Mouse (Mus musculus) left cerebral cortex, adult 8-10 months (tissue): Measurements from ENCODE around the gene Tstd2. TPM values are rescaled to one million over a fixed set of nuclear protein-coding genes. Genes with fewer than 3 reads are reported as not detected.
A peak's percentile ranks its signal among the peaks of the same experiment; 100 is the strongest.

Experiments used
- DNase-seq, 2 experiments: peaks; one replicate each; pipeline ENCODE4 v3.0.0; 2022; ENCODE audit warnings: low spot score in 2 of 2
- total RNA-seq, 4 experiments: library from RNA; stranded (reverse); gene quantifications; 2 replicates each; pipeline ENCODE4 v1.2.4; 2022

The Tstd2 gene
- total RNA-seq, 4 experiments from 2014 or later = 13.9 to 20.6 (median 18.8) TPM

DNA sequence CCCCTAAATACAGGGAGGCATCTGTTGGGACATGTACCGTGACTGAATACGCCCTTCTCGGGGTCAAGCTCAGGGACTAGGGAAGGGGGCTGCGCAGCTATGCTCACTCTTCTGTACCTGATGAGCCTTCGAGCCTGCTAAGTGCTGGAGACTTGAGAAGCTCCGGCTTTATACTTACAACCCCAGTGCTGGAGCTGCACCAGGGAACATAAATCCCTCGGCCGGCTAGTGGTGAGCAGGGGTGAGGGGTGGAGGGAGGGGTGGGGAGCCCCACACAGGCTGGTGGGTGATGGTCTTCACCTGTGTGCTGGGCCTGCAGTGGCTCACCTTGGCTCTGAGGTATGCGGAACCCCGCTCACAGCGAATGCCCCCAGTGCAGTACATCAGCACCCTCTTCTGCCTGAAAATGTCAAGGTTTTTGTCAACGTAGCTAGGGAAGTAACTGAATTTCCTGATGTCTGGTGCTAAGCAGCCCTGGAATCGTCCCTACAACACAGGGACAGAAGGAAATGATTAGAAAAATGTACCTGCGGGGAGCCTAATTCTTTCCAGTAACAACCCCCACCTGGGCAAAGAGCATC, 18.9 kb downstream of the Tstd2 start:
- DNase-seq = no peak

DNA sequence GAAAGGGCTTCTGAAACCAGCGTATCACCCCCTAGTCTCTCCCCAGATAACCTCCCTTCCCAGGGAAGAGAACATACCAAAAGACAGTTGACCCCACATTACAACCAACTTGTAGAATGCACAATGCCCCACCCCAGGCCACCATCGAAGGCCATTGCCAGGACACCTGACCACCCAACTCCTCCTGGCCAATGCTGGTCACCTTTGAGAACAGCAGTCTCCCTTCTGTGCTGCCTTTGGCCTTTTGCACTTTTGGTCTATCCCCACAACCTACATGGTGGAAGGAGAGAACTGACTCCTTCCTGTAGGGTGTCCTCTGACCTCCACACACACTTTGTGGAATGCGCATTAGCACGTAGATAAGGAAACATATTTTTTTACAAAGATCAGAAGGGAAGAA, 21.0 kb downstream of the Tstd2 start:
- DNase-seq = no peak

DNA sequence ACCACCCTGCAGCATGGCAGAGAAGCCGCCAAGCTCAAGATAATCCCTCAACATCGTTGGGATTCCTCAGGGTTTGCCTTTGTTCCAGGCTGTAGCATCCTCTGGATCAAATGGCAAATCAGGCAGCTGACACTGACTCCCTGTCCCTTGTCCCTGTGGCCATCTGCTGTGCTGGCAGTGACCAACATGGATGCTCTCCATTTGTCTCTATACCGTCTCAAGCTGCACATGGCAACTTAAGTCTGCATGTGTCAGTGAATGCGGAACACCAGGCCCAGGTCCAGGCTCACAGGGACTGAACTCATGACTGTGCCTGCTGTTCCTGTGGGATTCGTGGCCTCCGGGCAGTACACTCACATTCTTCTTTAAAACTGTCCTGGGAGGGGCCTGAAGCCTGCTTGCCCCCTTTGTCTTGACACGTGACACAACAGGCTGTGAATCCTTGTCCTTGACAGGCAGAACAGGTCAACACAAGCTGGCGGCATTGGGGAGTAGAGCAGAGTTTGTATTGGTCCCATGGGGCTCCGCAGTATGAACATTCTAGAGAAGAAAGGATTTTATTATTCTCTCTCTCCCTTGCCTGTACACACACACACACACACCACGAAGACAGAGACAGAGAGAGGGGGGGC, 21.8 kb downstream of the Tstd2 start:
- no peak for DNase-seq

DNA sequence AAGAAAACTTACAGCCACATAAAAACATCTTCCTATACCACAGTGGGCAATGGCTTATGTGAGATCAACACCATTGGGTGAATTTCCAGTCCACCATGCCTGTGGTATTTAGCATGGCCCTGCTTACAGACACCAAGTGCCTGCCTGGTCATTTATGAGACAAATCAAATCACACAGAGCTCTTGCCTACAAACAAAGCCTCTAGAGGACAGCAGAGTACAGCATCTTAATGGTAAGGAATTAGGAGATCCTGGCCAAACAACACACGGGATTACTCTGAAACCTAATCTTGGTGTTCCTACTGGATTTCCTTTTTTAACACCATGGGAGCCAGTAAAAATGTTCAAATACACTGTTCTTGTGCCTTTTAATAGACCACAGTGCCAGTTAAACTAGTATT, 23.2 kb downstream of the Tstd2 start:
- DNase-seq = no peak

DNA sequence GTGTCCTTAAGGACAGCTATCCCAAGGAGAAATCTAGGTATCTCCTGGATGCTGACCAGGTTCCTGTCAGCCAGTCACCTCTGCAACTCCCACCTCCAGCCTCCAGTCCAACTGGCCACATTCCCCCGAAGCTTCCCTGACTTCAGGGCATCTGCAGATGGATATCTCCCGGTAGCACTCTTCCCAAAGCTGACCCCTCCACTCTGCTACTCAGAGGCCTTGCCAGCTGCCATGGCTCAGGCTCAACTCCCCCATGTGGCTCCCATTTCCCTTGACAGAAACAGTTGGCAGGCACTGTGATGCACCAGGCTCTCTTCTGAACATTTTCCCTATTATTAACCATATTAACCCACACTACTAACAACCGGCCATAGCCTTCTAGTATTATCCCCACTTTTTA, 27.1 kb downstream of the Tstd2 start:
- no peak for DNase-seq

DNA sequence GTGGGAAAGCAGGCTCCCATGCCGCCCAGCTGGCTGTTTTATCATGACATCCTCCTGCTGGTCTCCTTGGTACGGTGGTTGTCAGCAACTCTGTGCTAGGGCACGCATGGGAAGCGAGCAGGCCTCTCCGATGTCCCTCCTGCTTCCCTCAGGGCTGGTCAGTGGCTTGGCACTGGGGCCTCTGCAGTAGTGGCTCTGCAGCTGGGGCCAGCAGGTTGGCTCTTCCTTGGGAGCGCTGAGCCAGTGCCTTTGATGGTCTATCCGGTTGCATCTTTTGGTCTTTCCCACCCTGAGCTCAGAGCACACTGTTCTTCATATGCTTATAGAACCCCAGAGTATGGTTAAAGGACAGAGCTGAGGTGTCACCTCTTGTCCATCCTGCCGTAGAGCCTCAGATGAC, 28.4 kb downstream of the Tstd2 start:
- no peak for DNase-seq

DNA sequence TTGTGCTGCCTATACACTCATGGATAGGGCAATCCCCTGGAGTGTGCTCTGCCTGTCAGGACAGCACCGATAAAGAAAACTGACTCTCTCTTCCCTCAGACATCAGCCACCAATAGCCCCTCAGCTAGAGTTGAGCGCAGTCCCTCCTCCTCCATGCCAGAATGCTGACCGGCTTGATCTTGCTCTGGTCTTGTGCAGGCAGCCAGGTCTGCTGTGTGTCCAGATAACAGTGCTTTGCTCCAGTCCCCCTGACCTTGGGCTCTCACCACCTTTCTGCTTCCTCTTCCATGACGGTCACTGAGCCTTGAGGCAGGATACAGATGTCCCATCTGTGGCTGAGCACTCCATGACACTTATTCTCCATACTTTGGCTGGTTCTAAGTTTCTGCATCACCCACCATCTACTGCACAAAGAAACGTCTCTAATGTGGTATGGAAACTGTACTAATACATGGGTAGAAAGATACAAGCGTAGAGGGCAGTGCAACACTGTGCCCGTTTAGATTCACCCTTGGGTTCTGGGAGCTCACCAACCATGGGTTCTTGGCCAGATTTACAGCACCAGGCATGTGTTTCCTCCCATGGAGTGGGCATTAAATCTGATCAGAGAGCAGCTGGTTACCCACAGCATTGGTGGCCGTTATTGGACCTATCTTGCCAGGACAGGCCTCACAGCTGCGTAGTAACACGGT, 36.3 kb downstream of the Tstd2 start:
- DNase-seq = no peak

DNA sequence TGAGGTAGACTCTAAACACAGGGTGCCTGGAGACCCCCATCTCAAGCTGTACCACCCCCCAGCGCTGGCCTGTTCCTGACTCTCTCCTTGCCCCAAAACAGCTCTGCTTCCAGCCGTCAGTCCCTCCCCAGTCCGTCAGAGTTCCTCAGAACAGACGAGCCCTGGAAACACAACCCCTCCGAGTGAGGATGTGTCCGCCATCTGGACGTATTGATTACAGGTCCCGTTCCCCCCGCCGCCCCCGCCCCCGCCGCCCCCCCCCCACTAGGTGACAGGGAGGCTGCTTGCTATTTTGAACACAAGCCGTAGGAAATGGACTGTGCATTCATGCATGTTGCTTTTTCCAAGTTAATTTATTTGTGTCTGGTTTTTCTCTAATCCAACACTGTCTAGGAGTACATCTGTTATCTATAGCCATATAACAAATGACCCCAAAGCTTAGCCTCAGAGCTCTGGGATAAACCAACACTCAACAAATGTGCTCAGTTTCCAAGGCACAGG, 37.2 kb downstream of the Tstd2 start:
- DNase-seq = no peak

DNA sequence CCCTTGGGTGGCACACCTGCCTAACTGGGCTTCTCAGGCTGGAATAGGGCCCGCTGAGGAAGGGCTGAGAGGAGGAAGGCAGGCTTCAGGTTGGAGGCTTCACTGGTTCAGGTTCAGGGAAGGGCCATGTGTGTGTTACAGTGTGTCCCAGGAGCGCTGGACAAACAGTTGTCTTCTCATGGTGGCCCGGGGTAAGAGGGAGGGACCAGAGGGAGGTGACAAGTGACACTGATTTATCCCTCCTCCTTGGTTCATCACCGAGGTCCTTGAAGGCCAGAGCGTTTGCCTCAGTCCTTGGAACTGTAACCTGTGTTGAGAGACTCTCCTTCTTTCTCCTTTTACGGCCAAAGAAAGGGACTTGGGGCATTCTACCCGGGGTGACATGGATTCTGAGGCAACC, 38.0 kb downstream of the Tstd2 start:
- DNase-seq = no peak

DNA sequence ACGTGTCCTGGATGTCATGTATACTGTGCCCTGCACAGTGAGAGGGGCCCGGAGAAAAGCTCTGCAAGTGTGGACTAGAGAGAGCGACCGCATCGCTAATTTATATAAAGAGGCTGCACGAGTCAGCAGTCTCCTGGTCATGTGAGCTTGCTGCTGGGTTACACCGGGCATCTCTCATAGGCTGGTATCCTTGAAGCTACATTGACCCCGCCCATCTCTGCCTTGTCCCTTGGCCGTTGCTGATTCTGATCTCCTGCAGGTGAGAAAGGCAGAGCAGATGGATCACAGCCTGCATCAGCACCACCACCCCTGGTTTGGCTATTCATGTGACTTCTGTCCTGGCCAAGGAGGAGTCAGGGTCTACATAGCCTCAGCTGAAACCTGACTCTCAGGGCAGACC, 39.4 kb downstream of the Tstd2 start:
- no peak for DNase-seq

DNA sequence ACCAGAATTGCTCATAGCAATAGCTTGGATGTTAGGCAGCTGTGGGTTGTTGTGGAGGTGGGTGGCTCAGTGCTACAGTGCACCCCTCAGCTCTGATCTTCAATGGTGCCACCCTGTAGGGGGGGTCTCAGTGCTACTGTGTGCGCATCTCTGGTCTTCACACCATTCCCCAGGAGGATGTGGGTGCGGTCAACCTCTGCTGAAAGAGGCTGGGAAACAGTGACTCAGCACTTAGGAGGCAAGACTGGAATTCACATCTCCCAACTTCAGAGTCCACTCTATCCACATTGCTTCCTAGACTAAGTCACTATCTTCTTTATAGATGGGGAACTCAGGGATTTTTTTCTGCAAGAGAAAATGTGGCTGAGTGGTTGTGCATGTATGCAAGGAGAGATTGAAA, 40.9 kb downstream of the Tstd2 start:
- no peak for DNase-seq

DNA sequence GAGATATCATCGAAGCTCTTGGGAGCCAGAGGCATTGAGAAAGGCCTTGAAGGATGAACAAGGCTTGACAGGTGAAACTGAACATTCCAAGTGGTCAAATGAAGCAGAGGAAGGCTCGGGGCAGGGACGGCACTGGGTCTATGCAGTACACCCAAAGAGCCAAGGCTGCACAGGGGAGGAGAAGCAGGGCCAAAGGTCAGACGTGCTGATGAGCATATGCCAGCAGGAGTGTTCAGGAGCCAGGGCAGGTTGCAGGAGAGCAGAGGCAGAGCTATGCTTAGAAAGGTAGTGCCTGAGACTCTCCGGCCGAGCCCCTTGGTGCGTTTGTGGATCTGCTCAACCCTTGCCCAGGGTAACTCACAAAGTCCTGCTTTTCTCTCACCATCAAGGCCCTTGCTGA, 41.9 kb downstream of the Tstd2 start:
- DNase-seq = no peak

DNA sequence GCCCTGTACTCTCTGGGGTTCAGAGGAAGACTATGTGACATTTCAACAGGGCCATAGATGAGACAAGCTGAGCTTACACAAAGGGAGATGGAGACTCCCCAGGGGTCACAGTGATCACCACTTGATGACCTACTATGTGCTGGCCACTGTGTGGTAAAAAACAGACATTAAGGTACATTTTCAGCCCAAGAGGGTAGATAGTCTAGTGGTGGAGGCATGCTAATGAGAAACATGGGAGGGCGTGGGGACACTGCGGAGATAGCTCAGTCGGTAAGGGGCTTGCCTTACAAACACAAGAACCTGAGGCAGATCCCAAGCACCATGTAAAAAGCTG, 42.7 kb downstream of the Tstd2 start:
- DNase-seq = no peak

DNA sequence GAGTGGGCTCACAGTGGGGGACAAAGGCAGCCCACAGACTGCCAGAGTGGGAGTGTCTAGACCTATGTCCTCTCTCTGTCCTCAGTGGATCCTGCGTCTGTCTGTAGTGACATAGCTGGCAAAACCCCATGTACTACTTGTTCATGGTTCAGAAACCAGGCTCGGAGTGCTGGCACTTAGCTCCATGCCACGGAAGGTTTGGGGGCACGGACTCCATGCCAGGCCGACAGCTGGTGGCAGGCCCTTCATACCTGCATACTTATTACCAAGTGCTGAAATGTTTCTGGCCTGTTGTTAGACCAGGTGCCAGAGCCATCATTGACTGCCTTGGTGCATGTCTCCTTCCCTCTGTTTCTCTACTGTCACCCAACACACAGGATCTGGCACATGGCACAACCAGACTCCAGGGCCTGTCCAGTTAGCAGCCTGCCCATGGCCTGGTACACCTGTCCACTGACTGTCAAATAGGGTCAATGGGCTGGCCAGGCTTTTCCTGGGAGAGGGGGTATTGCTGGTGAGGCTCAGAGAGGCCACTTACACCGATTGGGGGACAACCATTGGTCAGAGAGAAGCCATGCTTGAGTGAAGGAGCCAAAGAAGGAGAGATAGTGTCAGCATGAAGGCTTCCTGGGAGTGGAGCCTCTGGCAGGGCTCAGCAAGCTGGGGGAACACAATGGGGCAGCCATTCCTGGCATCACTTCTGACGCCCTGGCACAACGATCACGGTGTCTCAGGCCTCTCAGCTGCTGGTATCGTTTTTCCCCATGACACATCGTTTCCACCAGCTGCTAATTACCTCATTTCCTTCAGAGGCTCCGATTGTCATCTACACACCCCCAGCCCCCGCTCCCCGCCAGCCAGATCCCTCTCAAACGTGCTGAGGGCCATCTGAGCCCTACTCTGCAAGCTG, 43.3 kb downstream of the Tstd2 start:
- peak in 1 of 2 experiments; percentile 65 for DNase-seq

DNA sequence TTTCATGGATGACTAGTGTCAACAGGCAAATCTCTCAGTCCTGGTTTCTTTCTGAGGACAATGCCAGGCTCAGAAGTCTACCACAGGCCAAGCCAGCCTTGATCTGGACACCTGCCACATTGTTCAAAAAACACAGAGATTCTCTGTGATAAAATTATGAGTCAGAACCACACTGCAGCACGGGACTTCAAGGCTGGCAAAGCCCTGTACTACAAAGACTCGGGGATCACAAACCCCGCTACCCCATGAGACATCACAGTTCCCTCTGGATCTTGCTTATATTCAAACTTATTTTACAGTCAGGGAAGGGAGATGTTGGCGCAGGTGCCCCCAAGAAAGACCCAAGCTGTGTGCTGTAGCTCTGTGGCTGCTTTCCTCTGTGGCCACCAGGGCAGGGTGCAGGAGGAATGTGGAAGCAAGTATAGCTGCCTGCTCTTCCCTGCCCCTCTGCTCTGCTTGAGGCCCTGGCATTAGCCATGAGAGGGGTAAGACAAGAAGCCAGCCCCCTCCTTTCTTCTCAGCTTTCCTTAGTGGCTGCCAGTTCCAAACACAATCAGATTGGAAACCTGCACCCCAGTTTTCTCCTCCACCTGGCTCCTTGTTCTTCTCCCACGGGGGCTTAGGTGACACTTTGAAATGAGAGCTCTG, 45.9 kb downstream of the Tstd2 start:
- DNase-seq = peak in 1 of 2 experiments; percentile 68

DNA sequence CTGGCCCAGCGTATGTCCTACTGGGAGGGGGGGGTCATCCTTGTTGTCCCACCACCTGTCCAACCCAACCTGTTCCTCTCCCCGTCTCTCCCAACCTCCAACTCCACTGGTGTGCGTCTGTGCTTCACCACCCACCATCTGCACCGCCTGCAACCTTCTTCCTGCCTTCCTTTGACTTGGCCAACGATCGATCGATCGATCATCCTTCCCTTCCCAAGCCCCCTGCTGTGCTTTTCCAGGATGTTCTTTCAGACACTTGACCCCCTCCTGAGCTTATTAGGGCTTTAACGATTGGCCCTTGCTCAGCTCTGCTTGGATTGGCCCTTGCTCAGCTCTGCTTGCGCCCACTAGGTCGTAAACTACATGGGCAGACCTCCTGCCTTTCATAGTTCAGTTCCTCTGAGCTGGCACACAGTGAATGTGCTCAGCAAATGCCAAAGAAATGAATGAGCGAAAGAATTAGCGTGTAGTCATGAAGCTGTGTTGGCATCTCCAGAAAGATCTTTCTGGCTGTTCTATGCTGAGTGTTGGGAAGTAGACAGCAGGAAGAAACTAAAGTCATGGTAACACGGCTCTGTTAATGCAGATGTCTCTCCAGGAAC, 48.9 kb downstream of the Tstd2 start:
- no peak for DNase-seq

DNA sequence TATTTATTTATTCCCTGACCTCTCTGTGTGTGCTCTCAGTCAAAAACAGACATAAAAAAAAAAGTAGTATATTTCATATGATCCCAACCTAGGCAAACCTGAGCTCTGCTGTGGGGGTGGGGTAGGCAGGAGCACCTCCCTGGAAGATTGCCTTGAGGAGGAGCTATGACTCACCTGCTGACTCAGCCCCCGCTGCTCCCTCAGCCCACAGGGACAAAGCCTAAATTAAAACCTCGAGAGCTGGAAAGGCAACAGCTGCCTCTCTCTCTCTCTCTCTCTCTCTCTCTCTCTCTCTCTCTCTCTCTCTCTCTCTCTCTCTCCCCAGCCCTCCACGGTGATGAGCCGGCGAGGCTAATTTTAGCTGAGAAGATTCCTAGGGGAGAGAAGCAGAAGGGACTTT, 50.6 kb downstream of the Tstd2 start:
- DNase-seq = peak; percentile 61 to 92

DNA sequence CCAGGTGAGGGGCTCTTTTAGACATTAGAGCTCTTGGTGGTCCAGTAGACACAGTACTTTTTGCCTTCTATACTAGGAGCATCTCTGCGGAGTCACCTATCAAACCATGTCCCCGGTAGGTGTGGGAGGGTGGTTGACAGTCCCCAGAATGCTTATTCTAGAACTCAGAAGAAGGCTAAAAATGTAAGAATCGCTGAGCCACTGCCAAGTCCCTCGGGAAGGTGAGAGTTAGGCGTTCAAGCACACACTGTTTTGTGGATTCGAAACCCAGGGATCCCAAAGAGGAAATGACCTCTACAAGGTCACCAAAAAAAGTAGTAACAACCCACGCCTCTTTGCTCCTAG, 51.1 kb downstream of the Tstd2 start:
- peak; percentile 55 to 83 for DNase-seq

DNA sequence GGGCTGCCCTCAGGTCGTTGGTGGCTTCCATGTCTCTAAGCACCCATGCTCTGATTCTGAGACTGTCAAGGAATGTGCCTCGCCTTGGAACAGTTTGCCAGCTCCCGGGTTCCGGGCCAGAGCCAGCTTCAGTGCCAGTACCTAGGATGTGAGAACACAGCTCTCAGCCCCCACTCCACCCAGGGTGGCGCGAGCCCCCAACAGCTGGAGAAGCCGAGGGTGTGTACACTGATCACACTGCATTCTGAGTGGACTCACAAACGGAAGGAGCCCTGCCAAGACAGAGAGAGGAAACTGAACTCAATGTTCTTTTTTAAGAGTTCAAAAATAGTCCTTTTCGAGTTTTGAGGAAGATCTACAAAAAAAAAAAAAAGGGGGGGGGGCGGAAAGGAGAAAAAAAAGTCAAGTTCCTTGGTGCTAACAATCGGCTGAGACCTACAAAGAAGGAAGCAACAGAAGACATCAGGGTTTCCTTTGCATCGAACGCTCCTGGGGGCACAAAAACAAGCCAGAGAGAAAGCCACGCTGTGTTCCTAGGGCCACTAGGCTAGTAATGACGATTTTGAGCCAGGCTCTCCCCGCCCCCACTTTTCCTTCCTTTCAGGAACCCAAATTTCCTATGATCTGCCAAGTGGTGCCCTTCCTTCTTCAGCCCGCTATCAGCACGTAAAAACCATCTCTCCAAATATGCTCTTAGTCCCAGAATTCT, 51.6 kb downstream of the Tstd2 start:
- peak in 1 of 2 experiments; percentile 84 for DNase-seq

DNA sequence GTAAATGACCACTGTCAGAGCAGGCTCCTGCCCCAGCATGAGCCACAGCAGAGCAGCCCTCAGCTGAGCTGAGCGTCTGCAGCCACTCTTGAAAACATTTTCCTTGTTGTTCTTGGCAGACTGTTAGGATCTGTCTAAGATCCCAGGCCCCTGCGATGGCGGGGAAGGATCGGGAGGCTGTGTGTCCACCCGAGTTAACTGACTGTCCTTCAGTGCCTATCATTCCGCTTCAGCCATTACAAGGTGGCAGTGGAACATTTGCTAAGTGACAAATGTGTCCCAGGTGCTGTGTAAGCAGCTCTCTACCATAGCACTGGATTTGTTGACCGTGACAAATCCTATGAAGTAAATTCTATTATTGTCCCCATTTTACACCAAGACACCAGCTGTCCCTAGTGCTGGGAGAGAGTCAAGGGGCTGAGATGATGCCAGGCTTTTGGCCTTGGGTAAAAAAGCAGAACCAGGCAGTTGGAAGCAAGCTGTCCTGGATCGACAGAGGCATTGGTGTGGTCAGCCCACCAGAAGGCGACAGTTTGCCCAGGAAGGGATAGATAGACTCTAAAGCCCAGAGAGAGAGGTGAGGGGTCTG, 53.2 kb downstream of the Tstd2 start:
- DNase-seq = no peak
